In the genomic region with DNA sequence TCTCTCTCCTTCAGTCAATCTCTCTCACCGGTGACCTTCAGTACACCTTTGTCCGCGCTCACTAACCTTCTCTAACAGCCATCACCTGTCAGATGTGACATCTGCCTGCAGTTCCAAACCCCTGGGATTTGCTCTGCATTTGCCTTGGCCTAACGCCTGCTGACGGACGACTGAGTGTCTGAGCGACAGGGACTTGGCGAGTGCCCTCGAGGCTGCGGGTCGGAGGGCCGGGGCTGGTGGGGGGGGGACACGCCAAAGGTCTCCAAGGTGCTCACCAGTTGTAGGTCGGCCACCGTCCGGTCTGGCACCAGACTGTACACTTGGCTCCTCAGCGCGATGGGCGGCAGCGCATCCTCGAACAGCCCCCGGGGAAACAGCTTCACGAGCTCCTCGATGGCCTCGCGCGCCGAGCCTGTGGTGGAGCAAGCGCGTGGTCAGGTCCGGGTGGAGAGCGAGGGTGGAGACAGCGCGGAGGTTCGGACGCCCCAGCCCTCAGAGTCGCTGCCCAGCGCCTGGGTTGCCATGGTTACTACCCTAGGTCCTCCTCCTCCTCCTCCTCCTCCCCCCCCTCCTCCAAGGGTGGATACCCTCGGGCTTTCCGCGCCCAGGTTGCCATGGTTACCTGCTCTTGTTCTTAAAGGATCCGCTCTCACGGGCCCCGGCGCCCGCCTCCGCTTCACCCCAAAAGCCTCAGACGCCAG, we compare ENCODE assay signal across 8 mouse cellular contexts. TPM values are rescaled to one million over a fixed set of nuclear protein-coding genes. Genes with fewer than 3 reads are reported as not detected.
A peak's percentile ranks its signal among the peaks of the same experiment; 100 is the strongest.
DNase-seq lines count a peak whose midpoint lies in the region; ATAC-seq and TF ChIP-seq lines count a peak whose summit lies in the region.

No protein-coding gene starts in this region.

- H3K27ac ChIP-seq in lung, embryonic 15.5 days = peak overlapping the region; percentile 69
- H3K27ac ChIP-seq in embryonic fibroblast, embryonic 13.5 days (ENCODE audit: insufficient read depth, low read length) = peak overlapping the region; percentile 75
- H3K27ac ChIP-seq in intestine, embryonic 16.5 days (ENCODE audit: low read length) = peak overlapping the region; percentile 63; the same call in 1 of the 2 replicates

- H3K36me3 ChIP-seq in lung, embryonic 15.5 days = peaks cover 35% of the 10 kb centered on the region
- peaks cover 19% of the 10 kb centered on the region for H3K36me3 ChIP-seq in intestine, embryonic 16.5 days (ENCODE audit: control insufficient read depth, insufficient read depth, low read length)

- peak; percentile 74 for ATAC-seq in lung, embryonic 15.5 days (ENCODE audit: borderline replicate concordance, extremely low read depth, low FRiP score, low TSS enrichment)
- ATAC-seq in intestine, embryonic 16.5 days = peak; percentile 80
- ATAC-seq in monocyte, adult 5-6 weeks (replicated peaks; ENCODE audit: insufficient number of reproducible peaks, low FRiP score, low TSS enrichment, poor library complexity, severe bottlenecking) = peak; percentile 9

- no peaks in the 10 kb centered on the region for H3K27me3 ChIP-seq in lung, embryonic 15.5 days
- no peaks in the 10 kb centered on the region for H3K27me3 ChIP-seq in intestine, embryonic 16.5 days (replicated peaks; ENCODE audit: control insufficient read depth, insufficient read depth, low read length)

- peak overlapping the region; percentile 63 for H3K9ac ChIP-seq in lung, embryonic 15.5 days
- H3K9ac ChIP-seq in intestine, embryonic 16.5 days (ENCODE audit: low read depth, low read length) = peak overlapping the region; percentile 84

- TF ChIP-seq CTCF in embryonic fibroblast, embryonic 13.5 days (IDR thresholded peaks at IDR 0.05; ENCODE audit: borderline replicate concordance, insufficient read depth, low read length) = no peak

- WGBS in lung, embryonic 15.5 days = 3% methylated on average over 48 of the region's 48 CpGs
- 3% methylated on average over 48 of the region's 48 CpGs for WGBS in intestine, embryonic 16.5 days

- H3K9me3 ChIP-seq in lung, embryonic 15.5 days = no peaks in the 10 kb centered on the region
- H3K9me3 ChIP-seq in intestine, embryonic 16.5 days (ENCODE audit: control insufficient read depth, low read length) = no peaks in the 10 kb centered on the region

- peaks cover 18% of the 10 kb centered on the region for H3K4me1 ChIP-seq in lung, embryonic 15.5 days
- H3K4me1 ChIP-seq in embryonic fibroblast, embryonic 13.5 days (ENCODE audit: control insufficient read depth, insufficient read depth, low read length) = peaks cover 7% of the 10 kb centered on the region
- peaks cover 13% of the 10 kb centered on the region for H3K4me1 ChIP-seq in intestine, embryonic 16.5 days (ENCODE audit: control insufficient read depth, insufficient read depth, low read length)

- peak overlapping the region; percentile 89 for H3K4me3 ChIP-seq in lung, embryonic 15.5 days
- H3K4me3 ChIP-seq in embryonic fibroblast, embryonic 13.5 days (ENCODE audit: insufficient read depth, low read length) = peak overlapping the region; percentile 85
- peak overlapping the region; percentile 82 for H3K4me3 ChIP-seq in intestine, embryonic 16.5 days (ENCODE audit: low read length)

- H3K4me2 ChIP-seq in lung, embryonic 15.5 days = peak overlapping the region; percentile 99
- peak overlapping the region; percentile 72 for H3K4me2 ChIP-seq in intestine, embryonic 16.5 days (ENCODE audit: low read depth, low read length)

- TF ChIP-seq POLR2A in embryonic fibroblast, embryonic 13.5 days (IDR thresholded peaks at IDR 0.05; ENCODE audit: low read depth, low read length) = no peak

- no peak for DNase-seq in lung, postnatal 25 days (ENCODE audit: low spot score)
- DNase-seq in ovary, postnatal 14 days (ENCODE audit: low spot score) = no peak
- DNase-seq in adrenal gland, postnatal 4 days (ENCODE audit: low spot score in 2 of 2) = no peak
- DNase-seq in right cerebral cortex, postnatal 25 days = no peak

RNA-seq across cellular contexts. Expression of gene Stk19, which starts 0.4 kb away (rescaled TPM):
- 32.7 and 33.7 TPM in 2 replicates for polyA plus RNA-seq in lung, embryonic 15.5 days (2015; fragmentation: Nextera tagmentation; extraction: Ambion mirVana)
- 17.9 and 19.2 TPM in 2 replicates for polyA plus RNA-seq in embryonic fibroblast, embryonic 13.5 days (2011; ENCODE audit: insufficient read length, low read depth, missing spikeins)
- polyA plus RNA-seq in intestine, embryonic 16.5 days (2015; fragmentation: Nextera tagmentation; extraction: Ambion mirVana) = 24.0 and 26.5 TPM in 2 replicates
- 28.8 to 49.5 TPM (median 40.0 TPM) in 3 replicates for total RNA-seq in monocyte, adult 5-6 weeks (2017)
- 10 to 100 TPM; 49.1 to 49.5 TPM for total RNA-seq in adrenal gland, postnatal 4 days (2021)

RNA-seq across cellular contexts. Expression of gene Dxo, which starts 0.5 kb away (rescaled TPM):
- 63.0 and 63.3 TPM in 2 replicates for polyA plus RNA-seq in lung, embryonic 15.5 days (2015; fragmentation: Nextera tagmentation; extraction: Ambion mirVana)
- polyA plus RNA-seq in embryonic fibroblast, embryonic 13.5 days (2011; ENCODE audit: insufficient read length, low read depth, missing spikeins) = 21.9 and 25.0 TPM in 2 replicates
- 53.6 and 59.0 TPM in 2 replicates for polyA plus RNA-seq in intestine, embryonic 16.5 days (2015; fragmentation: Nextera tagmentation; extraction: Ambion mirVana)
- total RNA-seq in monocyte, adult 5-6 weeks (2017) = 13.2 to 57.9 TPM (median 29.1 TPM) in 3 replicates
- 10 to 100 TPM; 72.5 to 73.2 TPM for total RNA-seq in adrenal gland, postnatal 4 days (2021)

RNA-seq across cellular contexts. Expression of gene Skiv2l, which starts 13.7 kb away (rescaled TPM):
- 50.8 and 54.0 TPM in 2 replicates for polyA plus RNA-seq in lung, embryonic 15.5 days (2015; fragmentation: Nextera tagmentation; extraction: Ambion mirVana)
- 25.6 and 27.7 TPM in 2 replicates for polyA plus RNA-seq in embryonic fibroblast, embryonic 13.5 days (2011; ENCODE audit: insufficient read length, low read depth, missing spikeins)
- polyA plus RNA-seq in intestine, embryonic 16.5 days (2015; fragmentation: Nextera tagmentation; extraction: Ambion mirVana) = 39.2 and 44.9 TPM in 2 replicates
- 55.7 to 103 TPM (median 62.4 TPM) in 3 replicates for total RNA-seq in monocyte, adult 5-6 weeks (2017)
- total RNA-seq in adrenal gland, postnatal 4 days (2021) = 10 to 100 TPM; 70.9 to 80.2 TPM

RNA-seq across cellular contexts. Expression of gene Nelfe, which starts 13.9 kb away (rescaled TPM):
- 92.6 and 95.7 TPM in 2 replicates for polyA plus RNA-seq in lung, embryonic 15.5 days (2015; fragmentation: Nextera tagmentation; extraction: Ambion mirVana)
- polyA plus RNA-seq in embryonic fibroblast, embryonic 13.5 days (2011; ENCODE audit: insufficient read length, low read depth, missing spikeins) = 31.5 and 34.7 TPM in 2 replicates
- 104 TPM in 2 replicates for polyA plus RNA-seq in intestine, embryonic 16.5 days (2015; fragmentation: Nextera tagmentation; extraction: Ambion mirVana)
- total RNA-seq in monocyte, adult 5-6 weeks (2017) = 16.3 to 45.3 TPM (median 33.1 TPM) in 3 replicates
- total RNA-seq in adrenal gland, postnatal 4 days (2021) = 10 to 100 TPM; 58.2 to 60.6 TPM

RNA-seq across cellular contexts. Expression of gene Cfb, which starts 26.0 kb away (rescaled TPM):
- polyA plus RNA-seq in lung, embryonic 15.5 days (2015; fragmentation: Nextera tagmentation; extraction: Ambion mirVana) = 2.8 and 3.1 TPM in 2 replicates
- polyA plus RNA-seq in embryonic fibroblast, embryonic 13.5 days (2011; ENCODE audit: insufficient read length, low read depth, missing spikeins) = 0.26 TPM in 1 of 2 replicates, not detected in the other
- 95.8 and 107 TPM in 2 replicates for polyA plus RNA-seq in intestine, embryonic 16.5 days (2015; fragmentation: Nextera tagmentation; extraction: Ambion mirVana)
- total RNA-seq in monocyte, adult 5-6 weeks (2017) = 1.1 to 4.8 TPM (median 2.8 TPM) in 3 replicates
- 100 to 1,000 TPM in 1 of 2 experiments, 10 to 100 TPM in 1; 18.7 to 137 TPM for total RNA-seq in adrenal gland, postnatal 4 days (2021)

Comparison
In these comparisons a context has a peak if more than half of its experiments do, and no peak if none do; other contexts are left out.
1. ATAC-seq: peak in every context shown above with its lines; median percentile 80 in intestine, embryonic 16.5 days; 74 in lung, embryonic 15.5 days; 9 in monocyte, adult 5-6 weeks.